Mouse (Mus musculus): Measurements from ENCODE around the gene Rack1. TPM values are rescaled to one million over a fixed set of nuclear protein-coding genes. Genes with fewer than 3 reads are reported as not detected.
A peak's percentile ranks its signal among the peaks of the same experiment; 100 is the strongest.

The Rack1 gene
- total and polyA plus RNA-seq, 2 experiments from 2014 or later, result 317 to 1,043 TPM

DNA sequence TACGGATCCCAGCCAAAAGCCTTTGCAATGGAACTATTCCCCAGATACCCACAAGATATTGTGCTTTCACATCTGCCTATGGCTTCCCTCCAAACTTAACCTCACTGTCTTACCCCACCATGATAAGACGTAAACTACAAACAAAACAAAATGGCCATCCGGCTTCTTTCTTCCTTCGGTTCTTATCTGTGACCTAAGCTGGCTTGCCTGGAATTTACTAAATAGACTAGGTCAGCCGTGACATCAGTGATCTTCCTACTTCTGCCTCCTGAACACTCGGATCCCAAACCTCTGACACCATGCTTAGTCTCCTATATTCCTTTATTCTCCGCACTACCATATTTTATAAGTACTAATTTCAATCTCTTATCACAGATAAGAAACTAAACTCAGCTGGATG, 1.8 kb upstream of the Rack1 start:
- TF ChIP-seq CTCF (IDR thresholded peaks at IDR 0.05), result no peak
- 68% methylated on average over 7 of the region's 7 CpGs for WGBS
- Histone ChIP-seq H3K4me1 (ENCODE audit: insufficient read depth, low read length) (peaks cover 8% of the 10 kb centered on the region), H3K27me3 (ENCODE audit: insufficient read depth, low read length) (no peaks in the 10 kb centered on the region), H3K4me3 (ENCODE audit: low read depth, low read length) (no peak overlapping the region), H3K9me3 (ENCODE audit: low read length) (no peaks in the 10 kb centered on the region), H3K4me2 (ENCODE audit: low read depth, low read length, poor library complexity, severe bottlenecking) (peak overlapping the region; percentile 90; the same call in 1 of the 2 replicates), H3K9ac (replicated peaks; ENCODE audit: low read length, poor library complexity, severe bottlenecking) (no peak overlapping the region), H3K27ac (ENCODE audit: low read depth, low read length) (no peak overlapping the region), H3K36me3 (ENCODE audit: insufficient read depth, low read length) (peaks cover 9% of the 10 kb centered on the region; the same call in 1 of the 2 replicates)
- DNase-seq (ENCODE audit: low spot score) (no peak), ATAC-seq (ENCODE audit: low FRiP score) (no peak)

- H3K27ac ChIP-seq (ENCODE audit: low read depth, low read length), result peak overlapping the region; percentile 86
- 11% methylated on average over 18 of the region's 18 CpGs for WGBS
- H3K4me3 ChIP-seq (ENCODE audit: low read depth, low read length), result peak overlapping the region; percentile 59
- H3K9ac ChIP-seq (replicated peaks; ENCODE audit: low read length, poor library complexity, severe bottlenecking), result peak overlapping the region; percentile 50
- H3K9me3 ChIP-seq (ENCODE audit: low read length), result no peaks in the 10 kb centered on the region
- peaks cover 19% of the 10 kb centered on the region for H3K36me3 ChIP-seq (ENCODE audit: insufficient read depth, low read length)
- ATAC-seq (ENCODE audit: low FRiP score) (no peak; the same call in 1 of the 2 replicates), DNase-seq (ENCODE audit: low spot score) (no peak)
- no peak for TF ChIP-seq CTCF (IDR thresholded peaks at IDR 0.05)
- H3K27me3 ChIP-seq (ENCODE audit: insufficient read depth, low read length), result no peaks in the 10 kb centered on the region
- H3K4me2 ChIP-seq (ENCODE audit: low read depth, low read length, poor library complexity, severe bottlenecking), result peak overlapping the region; percentile 90
- H3K4me1 ChIP-seq (ENCODE audit: insufficient read depth, low read length), result peaks cover 8% of the 10 kb centered on the region
Observed at GRCm38 (mm10) chr11:48798984-48799920, 880 bp upstream of the Rack1 start.

DNA sequence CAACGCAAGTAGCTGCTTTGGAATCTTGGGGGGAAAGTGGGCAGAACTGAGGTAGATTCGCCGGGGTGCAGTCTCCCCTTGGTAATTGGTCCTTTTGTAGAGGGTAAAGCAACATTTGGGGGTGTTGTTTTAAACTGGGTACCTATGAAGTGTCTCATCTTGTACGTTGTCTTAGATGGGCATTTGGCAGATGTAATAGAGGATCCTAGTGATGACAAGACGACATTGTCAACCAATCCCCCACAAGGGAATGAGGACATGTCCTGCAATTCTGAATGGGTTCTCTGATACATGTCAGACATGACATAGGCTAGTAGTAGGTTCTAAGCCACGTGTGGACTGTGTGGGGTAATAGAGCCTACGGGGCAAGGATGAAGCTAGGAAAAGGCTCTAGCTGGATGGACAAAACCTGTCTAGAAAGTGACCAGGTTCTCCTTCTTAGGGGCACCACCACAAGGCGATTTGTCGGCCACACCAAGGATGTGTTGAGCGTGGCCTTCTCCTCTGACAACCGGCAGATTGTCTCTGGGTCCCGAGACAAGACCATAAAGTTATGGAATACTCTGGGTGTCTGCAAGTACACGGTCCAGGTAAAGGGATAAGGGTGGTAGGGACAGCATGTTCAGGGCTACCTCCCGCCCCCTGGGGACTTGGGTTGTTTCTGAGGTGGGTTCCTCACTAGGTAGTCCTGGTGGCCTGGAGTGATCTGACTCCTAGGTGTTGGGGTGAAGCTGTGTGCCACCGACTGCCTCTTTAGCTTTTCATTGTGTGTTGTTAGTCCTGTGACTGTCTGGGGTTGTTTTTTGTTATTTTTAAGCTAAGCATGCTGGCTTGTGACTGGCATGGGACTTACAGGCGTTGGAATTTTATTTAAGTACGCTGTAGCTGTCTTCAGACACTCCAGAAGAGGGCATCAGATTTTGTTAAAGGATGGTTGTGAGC, 2.0 kb downstream of the Rack1 start:
- ATAC-seq (ENCODE audit: low FRiP score) (no peak), DNase-seq (ENCODE audit: low spot score) (no peak)
- Histone ChIP-seq H3K4me1 (ENCODE audit: insufficient read depth, low read length) (peaks cover 8% of the 10 kb centered on the region), H3K27me3 (ENCODE audit: insufficient read depth, low read length) (no peaks in the 10 kb centered on the region), H3K4me2 (ENCODE audit: low read depth, low read length, poor library complexity, severe bottlenecking) (peak overlapping the region; percentile 90), H3K27ac (ENCODE audit: low read depth, low read length) (no peak overlapping the region), H3K36me3 (ENCODE audit: insufficient read depth, low read length) (peaks cover 45% of the 10 kb centered on the region), H3K9me3 (ENCODE audit: low read length) (no peaks in the 10 kb centered on the region), H3K9ac (replicated peaks; ENCODE audit: low read length, poor library complexity, severe bottlenecking) (peak overlapping the region; percentile 71; the same call in 1 of the 2 replicates), H3K4me3 (ENCODE audit: low read depth, low read length) (peak overlapping the region; percentile 59; the same call in 1 of the 2 replicates)
- 83% methylated on average over 17 of the region's 17 CpGs for WGBS
- TF ChIP-seq CTCF (IDR thresholded peaks at IDR 0.05), result no peak

DNA sequence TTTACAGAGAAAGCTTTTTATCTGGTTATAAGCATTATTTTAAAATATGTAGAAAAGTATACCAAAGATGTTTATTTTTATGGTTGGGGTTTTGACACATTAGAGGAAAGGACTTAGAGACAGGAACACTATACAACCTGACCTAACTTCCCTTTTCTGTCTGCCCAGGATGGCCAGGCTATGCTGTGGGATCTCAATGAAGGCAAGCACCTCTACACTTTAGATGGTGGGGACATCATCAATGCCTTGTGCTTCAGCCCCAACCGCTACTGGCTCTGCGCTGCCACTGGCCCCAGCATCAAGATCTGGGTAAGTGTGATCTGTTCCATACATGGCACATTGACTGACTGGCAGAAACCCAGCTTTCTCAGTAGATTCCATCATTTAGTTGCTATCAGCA, 3.9 kb downstream of the Rack1 start:
- H3K36me3 ChIP-seq (ENCODE audit: insufficient read depth, low read length), result peaks cover 61% of the 10 kb centered on the region
- H3K4me1 ChIP-seq (ENCODE audit: insufficient read depth, low read length), result peaks cover 8% of the 10 kb centered on the region
- no peak for ATAC-seq (ENCODE audit: low FRiP score)
- no peak overlapping the region for H3K4me3 ChIP-seq (ENCODE audit: low read depth, low read length)
- no peak for DNase-seq (ENCODE audit: low spot score)
- H3K27me3 ChIP-seq (ENCODE audit: insufficient read depth, low read length), result no peaks in the 10 kb centered on the region
- H3K4me2 ChIP-seq (ENCODE audit: low read depth, low read length, poor library complexity, severe bottlenecking), result no peak overlapping the region
- H3K9me3 ChIP-seq (ENCODE audit: low read length), result no peaks in the 10 kb centered on the region
- no peak overlapping the region for H3K27ac ChIP-seq (ENCODE audit: low read depth, low read length)
- no peak overlapping the region for H3K9ac ChIP-seq (replicated peaks; ENCODE audit: low read length, poor library complexity, severe bottlenecking)
- no peak for TF ChIP-seq CTCF (IDR thresholded peaks at IDR 0.05)
- WGBS, result 96% methylated on average over 2 of the region's 2 CpGs

GRCm38 (mm10) chr11:48804922-48805321, 4.8 kb downstream of the Rack1 start:
- ATAC-seq (ENCODE audit: low FRiP score) (no peak), DNase-seq (ENCODE audit: low spot score) (no peak)
- H3K9ac ChIP-seq (replicated peaks; ENCODE audit: low read length, poor library complexity, severe bottlenecking), result no peak overlapping the region
- H3K9me3 ChIP-seq (ENCODE audit: low read length), result no peaks in the 10 kb centered on the region
- H3K27me3 ChIP-seq (ENCODE audit: insufficient read depth, low read length), result no peaks in the 10 kb centered on the region
- H3K27ac ChIP-seq (ENCODE audit: low read depth, low read length), result no peak overlapping the region
- H3K4me2 ChIP-seq (ENCODE audit: low read depth, low read length, poor library complexity, severe bottlenecking), result no peak overlapping the region
- H3K4me3 ChIP-seq (ENCODE audit: low read depth, low read length), result no peak overlapping the region
- peaks cover 63% of the 10 kb centered on the region for H3K36me3 ChIP-seq (ENCODE audit: insufficient read depth, low read length)
- TF ChIP-seq CTCF (IDR thresholded peaks at IDR 0.05), result no peak
- H3K4me1 ChIP-seq (ENCODE audit: insufficient read depth, low read length), result peaks cover 8% of the 10 kb centered on the region
- WGBS, result 82% methylated on average over 2 of the region's 2 CpGs
